Mouse (Mus musculus) brain, embryonic 14.5 days (tissue): ENCODE results near the gene Cldn4. TPM values are rescaled to one million over a fixed set of nuclear protein-coding genes. Genes with fewer than 3 reads are reported as not detected.
"Not testable (repeated sequence)": the region's sequence is repeated elsewhere in the genome, so short reads cannot be mapped to it uniquely, and the experiment has no call there.

Experiments used
- DNase-seq: peaks from one replicate; pipeline ENCODE4 v3.0.0-alpha.2; 2011; ENCODE audit warnings: low read depth
- CTCF ChIP-seq: fragments of 200-500 bp; IDR thresholded peaks from 2 replicates; pipeline ENCODE4 v1.5.1; 2012; ENCODE audit warnings: inconsistent platforms, mild to moderate bottlenecking, moderate library complexity, borderline replicate concordance; ENCODE audit not compliant: insufficient read depth, insufficient read length; ENCODE audit errors: extremely low read depth
- POLR2A ChIP-seq: fragments of 200-500 bp; IDR thresholded peaks from 2 replicates; pipeline ENCODE4 v1.6.1; 2012; ENCODE audit warnings: mild to moderate bottlenecking, inconsistent platforms, borderline replicate concordance; ENCODE audit not compliant: poor library complexity, insufficient read depth, insufficient read length, severe bottlenecking; ENCODE audit errors: extremely low read depth
- polyA plus RNA-seq: library from polyadenylated mRNA; depleted of rRNA; stranded (reverse); fragments of >200 nt; gene quantifications from 2 replicates; pipeline ENCODE4 v1.2.3, GENCODE M21; 2012

The Cldn4 gene
- polyA plus RNA-seq, 1 experiment, result 3.2 TPM

GRCm38 (mm10) chr5:134974294-134974693, 27.6 kb upstream of the Cldn4 start:
- DNase-seq, result no peak
- TF ChIP-seq CTCF, result no peak
- no peak for TF ChIP-seq POLR2A

GRCm38 (mm10) chr5:134973526-134973925, 26.8 kb upstream of the Cldn4 start:
- TF ChIP-seq CTCF (no peak), POLR2A (no peak)
- no peak for DNase-seq

- DNase-seq, result no peak
- no peak for TF ChIP-seq POLR2A
- TF ChIP-seq CTCF, result no peak
Observed at GRCm38 (mm10) chr5:134973081-134973480, 26.3 kb upstream of the Cldn4 start.

- no peak for DNase-seq
- TF ChIP-seq POLR2A, result no peak
- no peak for TF ChIP-seq CTCF
Observed at GRCm38 (mm10) chr5:134970671-134971070, 23.9 kb upstream of the Cldn4 start.

GRCm38 (mm10) chr5:134967164-134967944, 20.6 kb upstream of the Cldn4 start:
- TF ChIP-seq CTCF (no peak), POLR2A (no peak)
- DNase-seq, result no peak

- peak; percentile 29; the same call in 1 of the 2 replicates for TF ChIP-seq CTCF
- TF ChIP-seq POLR2A, result no peak
- peak; percentile 63 for DNase-seq
Observed at GRCm38 (mm10) chr5:134965852-134966821, 19.4 kb upstream of the Cldn4 start.

GRCm38 (mm10) chr5:134965473-134965851, 18.7 kb upstream of the Cldn4 start:
- DNase-seq, result peak; percentile 84
- peak; percentile 82; the same call in 1 of the 2 replicates for TF ChIP-seq CTCF
- no peak for TF ChIP-seq POLR2A

- DNase-seq, result not testable (repeated sequence)
Observed at GRCm38 (mm10) chr5:134964655-134965054, 17.9 kb upstream of the Cldn4 start.

- no peak for TF ChIP-seq POLR2A
- no peak for TF ChIP-seq CTCF
- peak; percentile 46 for DNase-seq
Observed at GRCm38 (mm10) chr5:134963546-134963945, 16.8 kb upstream of the Cldn4 start.

GRCm38 (mm10) chr5:134961519-134961918, 14.8 kb upstream of the Cldn4 start:
- no peak for DNase-seq
- no peak for TF ChIP-seq POLR2A
- TF ChIP-seq CTCF, result no peak

GRCm38 (mm10) chr5:134960430-134960829, 13.7 kb upstream of the Cldn4 start:
- no peak for DNase-seq
- TF ChIP-seq POLR2A (no peak), CTCF (no peak)
